In the genomic region with DNA sequence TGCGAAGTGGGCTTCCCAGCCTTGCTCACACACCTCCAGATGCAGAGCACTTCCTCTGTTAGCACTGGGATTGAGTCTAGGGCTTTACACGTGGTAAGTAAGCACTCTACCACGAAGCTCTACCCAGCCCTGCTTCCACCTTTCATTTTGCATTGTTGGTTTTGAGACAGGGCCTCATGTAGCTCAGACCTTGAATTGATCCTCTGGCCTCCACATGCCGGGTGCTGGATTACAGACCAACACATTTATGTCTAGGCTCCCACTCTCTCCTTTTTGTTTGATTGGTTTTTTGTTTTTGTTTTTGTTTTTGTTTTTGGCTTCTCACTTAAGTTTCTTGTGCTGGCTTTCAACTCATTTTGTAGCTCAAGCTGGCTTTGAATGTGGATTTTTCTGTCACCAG, we compare ENCODE assay signal across 36 mouse cellular contexts. TPM values are rescaled to one million over a fixed set of nuclear protein-coding genes. Genes with fewer than 3 reads are reported as not detected.
"Had no signal": no experiment of that assay in that cellular context is flagged by ENCODE, and none has a peak within 500 bp of the region (broad histone marks: within the 10 kb centered on the region; RNA-seq: fewer than 3 reads in every experiment).

No protein-coding gene starts in this region.

- ATAC-seq: liver, embryonic 12.5 days; liver, postnatal 0 days; lung, postnatal 0 days; midbrain, embryonic 13.5 days; midbrain, embryonic 15.5 days; midbrain, embryonic 16.5 days had no signal

- H3K27ac ChIP-seq: left cerebral cortex, adult 2 months; limb, embryonic 10.5 days; limb, embryonic 12.5 days; limb, embryonic 13.5 days; limb, embryonic 15.5 days; liver, embryonic 12.5 days; liver, embryonic 13.5 days; liver, embryonic 14.5 days; liver, embryonic 15.5 days; lung, embryonic 15.5 days; macrophage; midbrain, embryonic 10.5 days; midbrain, embryonic 12.5 days; midbrain, embryonic 13.5 days; midbrain, embryonic 15.5 days; neural tube, embryonic 12.5 days had no signal

- H3K4me2 ChIP-seq: limb, embryonic 12.5 days; limb, embryonic 13.5 days; limb, embryonic 15.5 days; liver, embryonic 11.5 days; liver, embryonic 12.5 days; liver, embryonic 13.5 days; liver, embryonic 15.5 days; lung, embryonic 14.5 days; lung, embryonic 15.5 days; midbrain, embryonic 12.5 days; midbrain, embryonic 13.5 days; midbrain, embryonic 15.5 days; neural tube, embryonic 12.5 days had no signal

- DNase-seq: left cerebral cortex, postnatal 4 days; liver; liver, embryonic 13.5 days; liver, postnatal 0 days; lung, adult 18-20 months; lung, adult 2 months; lung, embryonic 14.5 days; lung, postnatal 10 days; lung, postnatal 14 days; lung, postnatal 36 days; lung, postnatal 4 days; midbrain, embryonic 14.5 days had no signal

- H3K9ac ChIP-seq: limb, embryonic 12.5 days; limb, embryonic 13.5 days; limb, embryonic 15.5 days; liver, embryonic 12.5 days; liver, embryonic 13.5 days; liver, embryonic 14.5 days; liver, embryonic 15.5 days; liver, postnatal 0 days; lung, embryonic 14.5 days; lung, embryonic 15.5 days; midbrain, embryonic 12.5 days; midbrain, embryonic 13.5 days; midbrain, embryonic 15.5 days; neural tube, embryonic 12.5 days had no signal

- H3K4me3 ChIP-seq: left cerebral cortex, adult 2 months; limb, embryonic 10.5 days; limb, embryonic 12.5 days; limb, embryonic 13.5 days; limb, embryonic 15.5 days; liver, embryonic 12.5 days; liver, embryonic 13.5 days; liver, embryonic 15.5 days; lung, embryonic 15.5 days; megakaryocyte, embryonic 14.5 days; midbrain, embryonic 10.5 days; midbrain, embryonic 12.5 days; midbrain, embryonic 13.5 days; midbrain, embryonic 15.5 days; myocyte; neural tube, embryonic 12.5 days had no signal

- H3K9me3 ChIP-seq: limb, embryonic 10.5 days; limb, embryonic 12.5 days; limb, embryonic 13.5 days; limb, embryonic 15.5 days; liver, embryonic 12.5 days; liver, embryonic 13.5 days; liver, embryonic 15.5 days; lung, embryonic 15.5 days; megakaryocyte, embryonic 14.5 days; midbrain, embryonic 10.5 days; midbrain, embryonic 12.5 days; midbrain, embryonic 13.5 days; midbrain, embryonic 15.5 days; neural tube, embryonic 12.5 days had no signal

- H3K27me3 ChIP-seq: limb, embryonic 13.5 days; lung, embryonic 15.5 days; midbrain, embryonic 12.5 days; midbrain, embryonic 15.5 days; neural tube, embryonic 12.5 days had no signal

- H3K36me3 ChIP-seq: limb, embryonic 10.5 days; limb, embryonic 12.5 days; limb, embryonic 13.5 days; limb, embryonic 15.5 days; liver, embryonic 12.5 days; liver, embryonic 13.5 days; liver, embryonic 15.5 days; lung, embryonic 15.5 days; midbrain, embryonic 10.5 days; midbrain, embryonic 12.5 days; midbrain, embryonic 13.5 days; midbrain, embryonic 15.5 days; neural tube, embryonic 12.5 days had no signal

- H3K4me1 ChIP-seq: limb, embryonic 10.5 days; limb, embryonic 12.5 days; limb, embryonic 13.5 days; limb, embryonic 15.5 days; liver, embryonic 12.5 days; liver, embryonic 13.5 days; liver, embryonic 15.5 days; lung, embryonic 15.5 days; megakaryocyte, embryonic 14.5 days; midbrain, embryonic 10.5 days; midbrain, embryonic 12.5 days; midbrain, embryonic 13.5 days; midbrain, embryonic 15.5 days; neural tube, embryonic 12.5 days had no signal

RNA-seq across cellular contexts. Expression of a gene that starts 5.5 kb away (rescaled TPM):
- total RNA-seq: left cerebral cortex, postnatal 10 days; left cerebral cortex, postnatal 14 days; left cerebral cortex, postnatal 25 days; left cerebral cortex, postnatal 4 days had no signal
- polyA plus RNA-seq: myocyte had no signal

RNA-seq across cellular contexts. Expression of a gene that starts 11.7 kb away (rescaled TPM):
- total RNA-seq: monocyte, adult 5-6 weeks had no signal
